Mouse (Mus musculus) bone marrow, adult 2 months (tissue): ENCODE data around the gene Edf1. TPM values are rescaled to one million over a fixed set of nuclear protein-coding genes. Genes with fewer than 3 reads are reported as not detected.

Source experiments
- H3K27ac ChIP-seq: fragments of 200-500 bp; 2 replicates; pipeline ENCODE4 v1.5.1; 2012; ENCODE audit warnings: low read depth, mild to moderate bottlenecking, control low read depth, inconsistent platforms, low read length; ENCODE audit not compliant: control insufficient read depth, poor library complexity, insufficient read depth
- H3K4me1 ChIP-seq: fragments of 200-500 bp; 2 replicates; pipeline ENCODE4 v1.6.1; 2011; ENCODE audit warnings: low read length; ENCODE audit not compliant: control insufficient read depth, insufficient read depth
- H3K4me3 ChIP-seq: fragments of 200-500 bp; replicated peaks from 2 replicates; pipeline ENCODE3; 2011; ENCODE audit warnings: mild to moderate bottlenecking, low read depth, low read length, control low read depth; ENCODE audit not compliant: control insufficient read depth
- CTCF ChIP-seq: fragments of 200-500 bp; IDR thresholded peaks from 2 replicates; pipeline ENCODE4 v1.5.1; 2011; ENCODE audit warnings: low read length, control low read depth; ENCODE audit not compliant: control insufficient read depth, insufficient read depth
- POLR2A ChIP-seq: fragments of 200-500 bp; IDR thresholded peaks from 2 replicates; pipeline ENCODE4 v1.6.1; 2011; ENCODE audit warnings: low read depth, mild to moderate bottlenecking, control low read depth, low read length, borderline replicate concordance; ENCODE audit not compliant: control insufficient read depth
- WGBS: fragments of 180-500 bp; shearing (Covaris S2); methylation state at CpG from one replicate; pipeline ENCODE4 v1.1.7; 2018; 5-methylcytosine and 5-hydroxymethylcytosine counted together
- polyA plus RNA-seq: library from polyadenylated mRNA; stranded (reverse); fragments of >200 nt; gene quantifications from 2 replicates; pipeline ENCODE4 v1.2.4, GENCODE M21; 2011; ENCODE audit warnings: low replicate concordance; ENCODE audit not compliant: missing spikeins, insufficient read depth, insufficient read length

The Edf1 gene
- polyA plus RNA-seq, result 46.6 and 73.8 TPM in 2 replicates

DNA sequence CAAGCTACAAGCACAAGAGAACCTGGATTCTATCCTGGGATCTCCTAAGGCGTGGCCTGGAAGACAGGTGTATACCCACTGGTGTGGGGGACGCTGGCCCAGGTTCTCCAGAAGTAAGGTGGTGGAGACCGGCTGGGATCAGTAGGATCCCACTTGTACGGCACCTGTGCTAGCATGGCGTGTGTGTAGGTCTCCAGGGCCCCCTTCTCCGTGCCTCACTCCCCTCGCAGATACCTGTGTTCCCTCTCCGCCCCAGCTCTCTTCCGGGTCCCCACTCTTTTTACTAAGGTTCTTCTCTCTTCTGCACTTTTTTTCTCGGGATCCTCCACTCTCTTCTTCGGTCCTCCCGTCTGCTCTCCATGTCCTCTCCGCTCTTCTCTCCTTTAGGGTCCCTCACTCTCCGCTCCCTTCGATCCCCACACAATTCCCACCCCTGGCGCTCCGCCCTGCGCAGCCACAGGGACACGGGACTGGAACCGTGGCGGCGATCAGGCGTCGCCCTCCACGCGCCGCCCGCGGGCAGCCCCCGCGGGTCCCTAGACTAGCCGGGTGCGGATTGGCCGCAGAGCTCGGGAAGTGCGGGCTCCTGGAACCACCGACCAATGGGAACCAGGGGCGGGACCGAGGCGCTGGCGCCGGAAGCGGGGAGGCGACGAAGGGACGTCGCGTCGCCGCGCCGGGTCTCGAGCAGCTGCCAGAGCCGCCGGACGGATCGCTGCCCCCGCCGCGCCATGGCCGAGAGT, at the start of gene Edf1:
Gene Edf1 (plus strand): TSS at position 627 of the 743 bp plus-strand sequence.
- H3K4me1 ChIP-seq, result peaks cover 1% of the 10 kb centered on the region; the same call in 1 of the 2 replicates
- peak within 1 kb of the TSS; percentile 95 for H3K4me3 ChIP-seq
- TF ChIP-seq CTCF (no peak), POLR2A (no peak; the same call in 1 of the 2 replicates)
- peak within 1 kb of the TSS; percentile 77 for H3K27ac ChIP-seq
- WGBS, result under 1% methylated on average over 61 of the region's 61 CpGs

DNA sequence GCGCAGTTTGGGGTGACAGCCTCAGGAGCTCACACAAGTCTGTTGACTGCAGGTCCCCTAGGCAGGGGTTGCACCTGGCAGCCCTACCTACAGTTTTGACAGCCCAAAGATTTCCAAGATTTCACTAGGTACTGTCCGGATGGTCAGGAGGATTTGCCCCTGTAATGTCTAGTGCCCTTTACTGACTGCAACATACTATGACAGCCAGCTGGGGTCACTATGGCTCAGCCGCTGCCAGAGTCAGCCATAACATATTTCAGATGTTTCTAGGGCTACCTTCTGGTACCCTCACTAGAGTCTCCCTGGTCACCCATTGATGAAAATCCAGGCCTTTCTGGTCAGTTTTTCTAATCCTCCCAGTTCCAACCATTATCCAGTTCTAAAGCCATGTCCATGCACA, 47.7 kb upstream of the Edf1 start:
- H3K27ac ChIP-seq, result no peak overlapping the region
- no peak overlapping the region for H3K4me3 ChIP-seq
- H3K4me1 ChIP-seq, result no peaks in the 10 kb centered on the region
- 72% methylated on average over 3 of the region's 3 CpGs for WGBS
- TF ChIP-seq CTCF (peak; percentile 36), POLR2A (no peak)

DNA sequence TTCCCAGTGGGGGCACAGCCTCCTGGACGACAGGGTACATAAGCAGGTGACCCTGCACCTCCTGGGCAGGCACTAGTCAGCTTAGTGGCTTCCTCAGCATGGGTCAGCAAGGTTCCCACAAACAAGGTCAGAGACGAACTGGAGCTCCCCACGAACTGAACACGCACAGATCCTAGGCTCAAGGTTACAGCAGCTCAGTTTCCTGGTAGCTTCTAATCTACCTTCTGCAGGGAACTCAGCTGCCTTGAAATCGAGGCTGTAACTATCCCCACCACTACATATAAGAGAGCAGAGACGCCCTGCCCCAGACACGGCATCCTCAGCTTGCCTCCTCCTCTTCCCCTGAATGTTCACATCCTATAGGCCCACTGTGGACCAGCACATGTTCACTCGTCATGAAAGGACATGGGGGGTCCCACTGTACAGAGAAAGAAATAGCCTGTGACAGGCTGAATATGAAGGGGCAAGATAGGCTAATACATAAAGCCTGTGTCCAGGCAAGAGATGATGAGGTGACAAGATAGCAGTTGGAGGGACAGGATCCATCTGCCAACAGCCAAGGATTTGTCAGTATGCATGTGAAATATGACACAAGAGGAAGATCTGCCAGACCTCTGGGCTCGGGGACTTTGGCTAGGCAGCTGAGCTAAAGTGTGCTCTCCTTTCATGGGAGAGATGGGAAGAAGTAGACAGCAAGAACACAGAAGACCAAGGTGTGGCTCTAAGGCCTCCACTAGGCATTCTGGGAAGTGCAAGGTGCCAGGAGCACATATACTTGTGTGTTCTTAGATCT, 30.9 kb upstream of the Edf1 start:
- WGBS, result 80% methylated on average over 9 of the region's 9 CpGs
- Histone ChIP-seq H3K4me1 (no peaks in the 10 kb centered on the region; the same call in 1 of the 2 replicates), H3K4me3 (no peak overlapping the region), H3K27ac (no peak overlapping the region)
- TF ChIP-seq CTCF (no peak), POLR2A (no peak)

DNA sequence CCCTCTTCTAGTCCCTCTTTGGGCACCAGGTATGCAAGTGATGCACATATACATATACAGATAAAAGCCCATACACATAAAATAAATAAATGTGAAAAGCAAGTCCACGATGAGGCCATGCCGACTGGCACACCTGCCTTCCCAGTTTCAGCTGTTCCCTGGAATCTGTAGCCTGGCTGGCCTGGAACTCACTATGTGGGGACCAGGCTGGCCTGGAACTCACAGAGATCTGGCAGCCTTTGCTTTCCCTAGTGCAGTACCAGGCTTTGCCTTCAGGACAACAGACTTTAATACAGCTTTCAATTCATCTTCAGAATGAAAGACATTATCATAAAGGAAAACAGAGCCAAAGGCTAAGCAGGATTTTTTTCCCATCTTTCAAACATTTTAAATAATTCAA, 23.9 kb upstream of the Edf1 start:
- WGBS, result 91% methylated on average over 2 of the region's 2 CpGs
- peak overlapping the region; percentile 63 for H3K27ac ChIP-seq
- H3K4me3 ChIP-seq, result no peak overlapping the region
- TF ChIP-seq CTCF, result no peak
- TF ChIP-seq POLR2A, result no peak
- H3K4me1 ChIP-seq, result no peaks in the 10 kb centered on the region; the same call in 1 of the 2 replicates

DNA sequence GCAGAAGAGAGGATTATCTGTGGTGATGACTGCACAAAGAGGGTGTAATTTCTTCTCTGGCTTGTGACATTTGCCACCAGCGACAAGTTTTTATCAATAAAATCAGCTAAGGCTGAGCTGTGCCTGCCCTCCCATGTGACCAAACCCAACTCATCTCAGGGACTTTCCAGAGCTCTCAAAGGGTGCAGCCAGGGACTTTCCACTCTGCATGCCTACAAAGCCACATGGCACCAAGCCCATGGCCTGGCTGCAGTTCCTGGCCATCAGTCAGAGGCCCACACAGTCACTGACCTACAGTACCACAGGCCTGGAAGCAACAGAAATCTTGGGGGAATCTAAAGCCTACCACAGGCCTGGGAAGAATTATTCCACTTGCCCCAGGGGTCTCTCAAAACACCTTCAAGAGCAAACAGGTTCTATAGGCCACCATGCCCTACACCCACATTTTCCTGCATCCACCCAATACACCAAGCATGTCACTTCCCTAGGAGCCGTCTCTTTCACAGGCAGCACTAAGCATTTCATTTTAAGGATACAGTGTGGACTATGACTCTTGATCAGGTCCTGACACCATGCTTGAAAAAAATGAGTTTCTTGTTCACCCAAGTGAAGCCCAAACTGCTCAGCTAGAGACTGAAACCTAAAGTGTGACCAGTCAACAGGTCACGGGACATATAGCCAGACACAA, 23.3 kb upstream of the Edf1 start:
- no peak overlapping the region for H3K4me3 ChIP-seq
- TF ChIP-seq CTCF (no peak), POLR2A (no peak)
- peak overlapping the region; percentile 26; the same call in 1 of the 2 replicates for H3K27ac ChIP-seq
- H3K4me1 ChIP-seq, result no peaks in the 10 kb centered on the region; the same call in 1 of the 2 replicates
- 56% methylated on average over 3 of the region's 3 CpGs for WGBS

DNA sequence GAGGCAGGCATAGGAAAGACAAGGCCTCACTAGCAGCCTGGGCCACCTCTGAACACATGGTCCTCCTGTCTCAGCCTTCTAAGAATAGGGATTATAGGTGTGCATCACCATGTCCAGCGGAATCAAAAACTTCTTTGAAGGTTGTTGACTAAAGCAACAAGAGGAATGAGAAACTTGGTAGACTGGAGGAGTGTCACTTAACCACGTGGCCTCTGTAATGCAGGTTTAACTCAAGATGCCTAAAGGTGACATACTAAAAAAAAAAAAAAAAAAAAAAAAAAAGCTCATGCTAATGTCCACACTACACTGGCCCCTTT, 22.8 kb upstream of the Edf1 start:
- WGBS, result 91% methylated on average over 2 of the region's 2 CpGs
- Histone ChIP-seq H3K4me3 (no peak overlapping the region), H3K27ac (peak overlapping the region; percentile 26; the same call in 1 of the 2 replicates), H3K4me1 (no peaks in the 10 kb centered on the region; the same call in 1 of the 2 replicates)
- TF ChIP-seq POLR2A, result no peak
- TF ChIP-seq CTCF, result no peak

DNA sequence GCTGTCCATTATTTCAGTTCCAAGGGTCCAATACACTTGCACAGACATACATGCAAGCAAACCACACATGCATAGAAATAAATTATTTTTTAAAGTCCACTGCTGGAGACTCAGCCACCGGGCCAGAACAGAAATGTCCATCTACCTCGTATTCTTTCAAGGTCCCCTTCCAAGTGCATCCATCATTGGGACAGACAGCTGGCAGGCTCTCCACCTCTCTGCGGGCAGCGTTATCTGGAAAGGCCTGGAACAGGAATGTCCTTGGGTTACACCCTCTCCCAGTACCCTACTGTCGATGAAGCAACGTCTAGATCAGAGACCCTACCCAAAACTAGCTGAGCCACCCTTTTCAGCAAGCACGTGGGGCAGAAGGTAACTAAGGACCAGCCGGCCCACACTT, 21.1 kb upstream of the Edf1 start:
- H3K27ac ChIP-seq, result no peak overlapping the region
- 89% methylated on average over 8 of the region's 8 CpGs for WGBS
- TF ChIP-seq CTCF, result no peak
- TF ChIP-seq POLR2A, result no peak
- H3K4me3 ChIP-seq, result no peak overlapping the region
- H3K4me1 ChIP-seq, result no peaks in the 10 kb centered on the region; the same call in 1 of the 2 replicates

DNA sequence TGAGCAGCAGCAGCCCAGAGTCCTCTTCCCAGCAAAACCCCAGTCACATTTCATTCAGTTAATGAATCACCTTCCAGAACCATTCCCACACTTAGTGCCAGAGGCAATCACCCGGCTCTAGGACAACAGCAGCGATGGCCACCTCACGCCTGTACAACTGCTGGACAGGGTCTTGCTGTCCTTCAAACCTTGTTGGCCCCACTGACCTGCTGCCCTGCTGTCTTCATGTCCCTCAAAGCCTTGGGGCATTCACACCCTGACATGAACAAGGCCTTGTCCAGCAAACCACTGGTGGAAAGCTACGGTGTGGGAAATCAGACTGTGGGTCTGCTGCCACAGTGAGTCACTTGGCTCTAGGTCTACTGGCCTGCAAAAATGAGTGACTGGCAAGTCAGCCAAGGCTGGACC, 17.1 kb upstream of the Edf1 start:
- Histone ChIP-seq H3K27ac (no peak overlapping the region), H3K4me3 (no peak overlapping the region), H3K4me1 (no peaks in the 10 kb centered on the region; the same call in 1 of the 2 replicates)
- 94% methylated on average over 4 of the region's 4 CpGs for WGBS
- TF ChIP-seq POLR2A (no peak), CTCF (no peak)
